Mouse (Mus musculus) bone marrow macrophage, adult 2 months (primary cell): ENCODE measurements around the gene Bcl9. TPM values are rescaled to one million over a fixed set of nuclear protein-coding genes. Genes with fewer than 3 reads are reported as not detected.
A peak's percentile ranks its signal among the peaks of the same experiment; 100 is the strongest.

Experiments used
- H3K27ac ChIP-seq: 2 replicates; pipeline ENCODE4 v1.5.1; 2012; ENCODE audit warnings: low read depth, low read length; ENCODE audit not compliant: insufficient read depth
- H3K4me1 ChIP-seq: 2 replicates; pipeline ENCODE4 v1.6.1; 2012; ENCODE audit warnings: low read length; ENCODE audit not compliant: control insufficient read depth, insufficient read depth
- H3K4me3 ChIP-seq: 2 replicates; pipeline ENCODE4 v1.5.1; 2012; ENCODE audit warnings: mild to moderate bottlenecking, low read length, moderate library complexity; ENCODE audit not compliant: insufficient read depth
- CTCF ChIP-seq: IDR thresholded peaks from 2 replicates; pipeline ENCODE4 v1.5.1; 2012; ENCODE audit warnings: low read depth, mild to moderate bottlenecking, low read length, moderate library complexity
- POLR2A ChIP-seq: IDR thresholded peaks from 2 replicates; pipeline ENCODE4 v1.6.1; 2012; ENCODE audit warnings: mild to moderate bottlenecking, low read depth, low read length, borderline replicate concordance
- polyA plus RNA-seq: library from polyadenylated mRNA; stranded (reverse); fragments of >200 nt; gene quantifications from 2 replicates; pipeline ENCODE4 v1.2.4, GENCODE M21; 2012; ENCODE audit not compliant: missing spikeins, insufficient read depth, insufficient read length

The Bcl9 gene
- polyA plus RNA-seq, 1 experiment, result 17.6 TPM

DNA sequence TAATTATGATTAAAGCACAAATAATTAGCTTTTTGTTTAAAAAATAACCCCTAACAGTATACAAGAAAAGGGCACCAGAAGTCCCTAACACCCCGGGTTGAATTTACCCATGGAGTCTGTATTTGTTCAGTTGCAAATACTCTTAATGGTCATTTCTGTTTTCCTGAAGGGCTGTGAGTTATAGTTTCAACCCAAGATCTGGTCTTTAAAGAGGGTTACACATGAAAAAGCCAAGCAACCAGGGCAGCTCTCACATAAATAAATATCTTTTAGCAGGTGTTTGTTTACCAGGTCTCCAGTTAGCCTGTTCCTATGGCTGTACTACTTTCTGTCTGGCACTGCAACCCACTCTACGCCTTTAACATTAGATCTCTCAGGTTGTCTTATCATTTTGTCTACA lies 137.7 kb downstream of the Bcl9 start:
- peak overlapping the region; percentile 92; the same call in 1 of the 2 replicates for H3K4me3 ChIP-seq
- peaks cover 13% of the 10 kb centered on the region for H3K4me1 ChIP-seq
- H3K27ac ChIP-seq, result no peak overlapping the region
- no peak for TF ChIP-seq POLR2A
- no peak for TF ChIP-seq CTCF

GRCm38 (mm10) chr3:97159509-97159850 lies 138.2 kb downstream of the Bcl9 start:
- Histone ChIP-seq H3K27ac (peak overlapping the region; percentile 61), H3K4me3 (peak overlapping the region; percentile 92), H3K4me1 (peaks cover 13% of the 10 kb centered on the region)
- TF ChIP-seq POLR2A (no peak), CTCF (no peak)

- peak within 1 kb of the TSS; percentile 61 for H3K27ac ChIP-seq
- peaks cover 13% of the 10 kb centered on the region for H3K4me1 ChIP-seq
Observed at GRCm38 (mm10) chr3:97158611-97159508, 138.9 kb downstream of the Bcl9 start, which contains the start of gene Acp6. TSS of gene Acp6 (plus strand) at chr3:97158777.

GRCm38 (mm10) chr3:97157958-97158599 lies 139.6 kb downstream of the Bcl9 start:
- Histone ChIP-seq H3K4me3 (peak overlapping the region; percentile 69), H3K4me1 (peaks cover 13% of the 10 kb centered on the region), H3K27ac (peak overlapping the region; percentile 38)
- TF ChIP-seq POLR2A (no peak), CTCF (no peak)

More at GRCm38 (mm10) chr3:97158611-97159508, 138.9 kb downstream of the Bcl9 start, which contains the start of gene Acp6:
- no peak for TF ChIP-seq CTCF
- TF ChIP-seq POLR2A, result no peak
- H3K4me3 ChIP-seq, result peak within 1 kb of the TSS; percentile 92

GRCm38 (mm10) chr3:97157308-97157707 lies 140.4 kb downstream of the Bcl9 start:
- TF ChIP-seq CTCF, result no peak
- no peak for TF ChIP-seq POLR2A
- Histone ChIP-seq H3K27ac (no peak overlapping the region), H3K4me3 (no peak overlapping the region), H3K4me1 (peaks cover 13% of the 10 kb centered on the region)

- H3K4me1 ChIP-seq, result peaks cover 8% of the 10 kb centered on the region
- H3K27ac ChIP-seq, result no peak overlapping the region
- TF ChIP-seq CTCF (no peak), POLR2A (no peak)
- no peak overlapping the region for H3K4me3 ChIP-seq
Observed at GRCm38 (mm10) chr3:97156431-97156830, 141.3 kb downstream of the Bcl9 start.

Other genes starting within 250 kb of the Bcl9 start
- gene Acp6, start 139.1 kb downstream of the Bcl9 start, polyA plus RNA-seq, result 33.4 and 36.1 TPM in 2 replicates
- gene Olfr1402, start 124.1 kb upstream of the Bcl9 start, polyA plus RNA-seq, result not detected in 2 replicates